Mouse (Mus musculus): ENCODE results near the gene Xxylt1.

- no peak for TF ChIP-seq EP300 (IDR thresholded peaks at IDR 0.05; ENCODE audit: low read depth)
- TF ChIP-seq CTCF (IDR thresholded peaks at IDR 0.05; ENCODE audit: low read depth) = no peak
These were observed 18.3 kb downstream of the Xxylt1 start for GRCm38 (mm10) chr16:31062918-31063317.

All from liver, postnatal 0 days (tissue).